Mouse (Mus musculus): ENCODE data around the gene Bloc1s1.

DNA sequence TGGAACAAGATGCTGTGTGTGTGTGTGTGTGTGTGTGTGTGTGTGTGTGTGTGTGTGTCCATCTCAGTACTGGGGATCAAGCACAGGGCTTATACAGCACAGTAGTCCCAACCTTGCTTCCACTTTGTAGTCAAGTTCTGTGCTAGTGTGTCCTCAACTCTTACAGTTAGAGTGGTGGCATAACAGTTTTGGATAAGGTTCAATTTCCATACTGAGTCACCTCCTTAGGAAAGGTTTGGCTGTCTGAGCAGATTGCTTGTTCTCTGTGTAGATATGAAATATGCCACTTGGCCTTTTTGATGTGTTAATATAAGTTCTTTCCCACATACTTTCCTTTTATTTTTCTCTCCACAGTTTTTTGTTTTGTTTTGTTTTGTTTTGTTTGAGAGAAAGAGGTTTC, 45.5 kb downstream of the Bloc1s1 start:
- TF ChIP-seq CTCF (IDR thresholded peaks at IDR 0.05; ENCODE audit: low read depth, low read length): no peak
- TF ChIP-seq POLR2A (IDR thresholded peaks at IDR 0.05; ENCODE audit: borderline replicate concordance, low read depth, low read length): no peak
